Mouse (Mus musculus) thymus, adult 2 months (tissue): ENCODE data around the gene Cfap44. TPM values are rescaled to one million over a fixed set of nuclear protein-coding genes. Genes with fewer than 3 reads are reported as not detected.

Source experiments
- DNase-seq: peaks from one replicate; pipeline ENCODE4 v3.0.0; 2021
- H3K27ac ChIP-seq: fragments of 200-500 bp; 2 replicates; pipeline ENCODE4 v1.5.1; 2012; ENCODE audit warnings: low read length, control low read depth; ENCODE audit not compliant: control insufficient read depth, insufficient read depth
- H3K27me3 ChIP-seq: fragments of 200-500 bp; 2 replicates; pipeline ENCODE4 v1.6.1; 2012; ENCODE audit warnings: mild to moderate bottlenecking, low read length, moderate library complexity, mixed read lengths; ENCODE audit not compliant: control insufficient read depth, insufficient read depth
- H3K36me3 ChIP-seq: fragments of 200-500 bp; 2 replicates; pipeline ENCODE4 v1.6.1; 2012; ENCODE audit warnings: mild to moderate bottlenecking, low read length, moderate library complexity; ENCODE audit not compliant: control insufficient read depth, insufficient read depth
- H3K4me1 ChIP-seq: fragments of 200-500 bp; replicated peaks from 2 replicates; pipeline ENCODE4 v1.6.1; 2012; ENCODE audit warnings: low read length; ENCODE audit not compliant: control insufficient read depth, insufficient read depth
- H3K4me3 ChIP-seq: fragments of 200-500 bp; 2 replicates; pipeline ENCODE4 v1.5.1; 2012; ENCODE audit warnings: mild to moderate bottlenecking, low read length, control low read depth, moderate library complexity; ENCODE audit not compliant: control insufficient read depth, insufficient read depth
- CTCF ChIP-seq: fragments of 200-500 bp; IDR thresholded peaks from 2 replicates; pipeline ENCODE4 v1.5.1; 2012; ENCODE audit warnings: mild to moderate bottlenecking, control low read depth, low read length, moderate library complexity, borderline replicate concordance; ENCODE audit not compliant: control insufficient read depth, poor library complexity, insufficient read depth; ENCODE audit errors: extremely low read depth
- POLR2A ChIP-seq: fragments of 200-500 bp; IDR thresholded peaks from 2 replicates; pipeline ENCODE4 v1.6.1; 2012; ENCODE audit warnings: mild to moderate bottlenecking, low read length, control low read depth, moderate library complexity; ENCODE audit not compliant: control insufficient read depth, poor library complexity, insufficient read depth; ENCODE audit errors: extremely low read depth
- WGBS: fragments of 180-500 bp; shearing (Covaris S2); methylation state at CpG from one replicate; pipeline ENCODE4 v1.1.7; 2018; 5-methylcytosine and 5-hydroxymethylcytosine counted together
- polyA plus RNA-seq: library from polyadenylated mRNA; depleted of rRNA; stranded (reverse); fragments of >200 nt; gene quantifications from 2 replicates; pipeline ENCODE4 v1.2.3, GENCODE M21; 2012; rRNA removed

Gene Cfap44
- polyA plus RNA-seq, 1 experiment: 0.12 TPM

DNA sequence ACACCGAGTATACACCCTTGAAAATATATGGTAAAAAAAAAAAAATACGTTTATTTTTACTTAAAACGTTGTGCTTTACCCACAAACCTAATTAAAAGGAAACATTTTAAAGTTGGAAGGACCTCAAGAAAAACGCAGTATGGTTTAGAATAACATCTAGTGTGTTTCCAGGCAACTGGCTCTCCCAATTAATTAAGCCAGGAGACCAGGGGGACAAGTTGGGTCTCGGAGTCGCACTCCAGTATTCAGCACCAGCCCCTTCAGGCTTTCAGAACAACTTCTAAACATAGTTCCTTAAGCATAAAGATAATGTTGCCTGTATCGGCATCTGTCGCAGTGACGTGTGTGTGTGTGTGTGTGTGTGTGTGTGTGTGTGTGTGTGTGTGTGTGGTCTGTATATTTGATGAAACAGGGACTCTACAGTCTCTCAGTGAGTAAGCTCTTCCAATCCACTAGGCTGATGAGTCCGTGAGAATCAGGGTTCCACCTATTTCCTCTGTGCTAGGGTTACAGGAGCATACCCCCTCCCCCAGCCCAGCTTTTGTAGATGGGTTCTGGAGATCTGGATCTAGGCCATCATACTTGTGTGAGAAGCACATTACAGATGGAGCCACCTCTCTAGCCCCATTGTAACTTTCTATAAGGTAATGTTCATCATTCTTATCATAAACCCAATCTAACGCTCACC lies 132.8 kb downstream of the Cfap44 start:
- H3K36me3 ChIP-seq: no peaks in the 10 kb centered on the region
- no peaks in the 10 kb centered on the region for H3K27me3 ChIP-seq
- TF ChIP-seq CTCF (no peak), POLR2A (no peak)
- DNase-seq: no peak
- no peak overlapping the region for H3K27ac ChIP-seq
- no peak overlapping the region for H3K4me3 ChIP-seq
- H3K4me1 ChIP-seq: no peaks in the 10 kb centered on the region
- WGBS: 85% methylated on average over 11 of the region's 11 CpGs

DNA sequence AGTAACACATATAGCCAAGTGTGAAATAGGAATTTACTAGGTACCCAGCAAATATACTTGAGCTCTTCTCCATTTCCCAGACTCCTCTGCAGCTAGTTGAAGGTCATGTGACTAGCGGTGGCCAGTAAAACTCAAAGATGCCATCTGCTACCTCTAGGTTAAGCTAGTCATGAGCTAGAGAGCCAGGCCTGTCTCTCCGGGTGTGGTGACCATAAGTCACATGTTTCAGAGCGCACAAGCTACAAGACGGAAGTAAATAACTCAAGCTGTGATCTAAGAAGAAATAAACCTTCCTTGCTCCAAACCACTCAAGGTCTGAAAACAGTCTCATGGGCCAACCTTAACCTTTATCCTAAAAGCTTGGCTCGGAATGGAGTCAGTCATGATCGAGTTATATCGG lies 134.4 kb downstream of the Cfap44 start:
- no peaks in the 10 kb centered on the region for H3K27me3 ChIP-seq
- no peaks in the 10 kb centered on the region for H3K36me3 ChIP-seq
- H3K4me1 ChIP-seq: no peaks in the 10 kb centered on the region
- DNase-seq: no peak
- no peak overlapping the region for H3K4me3 ChIP-seq
- TF ChIP-seq CTCF: no peak
- TF ChIP-seq POLR2A: no peak
- H3K27ac ChIP-seq: no peak overlapping the region
- WGBS: 92% methylated on average over 7 of the region's 7 CpGs

DNA sequence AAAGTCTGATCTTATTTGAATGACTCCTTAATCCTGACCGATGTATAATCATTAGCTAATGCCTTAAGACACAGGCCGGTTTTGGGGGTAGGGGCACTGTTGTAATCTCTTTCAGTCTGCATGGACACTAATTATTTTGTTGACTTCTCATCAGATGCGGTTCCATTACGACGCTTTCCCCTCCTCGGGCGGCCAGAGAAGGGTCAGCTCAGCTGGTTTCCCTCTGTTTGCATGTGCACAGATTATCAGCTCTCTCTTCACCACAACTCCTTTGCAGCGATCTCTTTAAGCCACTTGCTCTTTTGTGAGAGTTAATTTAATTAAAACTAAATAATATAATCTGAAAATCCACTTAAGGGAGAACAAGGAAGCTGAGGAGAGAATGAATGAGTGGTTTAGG lies 135.1 kb downstream of the Cfap44 start:
- 97% methylated on average over 8 of the region's 8 CpGs for WGBS
- no peaks in the 10 kb centered on the region for H3K4me1 ChIP-seq
- no peak for DNase-seq
- no peaks in the 10 kb centered on the region for H3K36me3 ChIP-seq
- no peak overlapping the region for H3K4me3 ChIP-seq
- TF ChIP-seq CTCF: no peak
- no peak overlapping the region for H3K27ac ChIP-seq
- no peaks in the 10 kb centered on the region for H3K27me3 ChIP-seq

DNA sequence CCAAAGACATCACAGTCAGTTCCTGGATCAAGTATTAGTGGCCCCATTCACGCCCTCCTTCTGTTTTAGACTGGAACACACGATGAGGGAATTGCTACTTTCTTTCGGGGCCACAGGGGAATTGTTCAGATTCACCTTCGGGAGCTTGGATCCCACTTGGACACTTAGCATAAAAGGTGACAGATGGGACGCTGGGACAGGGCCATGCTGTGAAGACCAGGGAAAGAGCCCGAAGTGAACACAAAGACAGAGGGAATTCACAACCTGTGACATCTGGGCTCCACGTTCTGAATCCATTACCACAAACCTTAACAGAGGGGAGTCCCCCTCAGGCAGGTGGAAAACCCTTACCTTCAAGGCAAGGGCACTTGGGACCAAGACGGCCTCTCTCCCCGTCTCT lies 135.6 kb downstream of the Cfap44 start:
- Histone ChIP-seq H3K27ac (no peak overlapping the region), H3K4me3 (no peak overlapping the region), H3K36me3 (no peaks in the 10 kb centered on the region), H3K27me3 (no peaks in the 10 kb centered on the region), H3K4me1 (no peaks in the 10 kb centered on the region)
- DNase-seq: no peak
- no peak for TF ChIP-seq CTCF
- WGBS: 88% methylated on average over 9 of the region's 9 CpGs

DNA sequence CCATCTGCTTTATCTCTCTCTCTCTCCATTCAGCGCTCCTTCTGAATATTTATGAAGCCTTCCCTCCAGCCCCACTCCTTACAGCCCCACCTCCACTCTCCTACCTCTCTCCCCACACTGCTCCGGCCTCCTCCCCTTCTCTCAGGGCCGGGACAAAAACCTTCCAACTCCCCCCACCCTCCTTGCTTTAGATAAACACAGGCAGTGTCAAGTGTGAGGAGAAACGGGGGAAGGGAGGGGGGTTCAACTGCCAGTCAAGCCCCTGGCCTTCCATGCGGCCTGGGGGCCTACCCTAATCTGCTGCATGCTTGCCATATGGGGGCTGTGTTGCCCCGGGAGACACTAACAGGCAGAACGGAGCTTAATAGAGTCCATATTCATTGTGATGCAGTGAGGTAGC lies 136.2 kb downstream of the Cfap44 start:
- Histone ChIP-seq H3K27me3 (no peaks in the 10 kb centered on the region), H3K36me3 (no peaks in the 10 kb centered on the region), H3K4me1 (no peaks in the 10 kb centered on the region), H3K4me3 (no peak overlapping the region), H3K27ac (no peak overlapping the region)
- 51% methylated on average over 7 of the region's 7 CpGs for WGBS
- no peak for TF ChIP-seq POLR2A
- no peak for TF ChIP-seq CTCF
- no peak for DNase-seq

DNA sequence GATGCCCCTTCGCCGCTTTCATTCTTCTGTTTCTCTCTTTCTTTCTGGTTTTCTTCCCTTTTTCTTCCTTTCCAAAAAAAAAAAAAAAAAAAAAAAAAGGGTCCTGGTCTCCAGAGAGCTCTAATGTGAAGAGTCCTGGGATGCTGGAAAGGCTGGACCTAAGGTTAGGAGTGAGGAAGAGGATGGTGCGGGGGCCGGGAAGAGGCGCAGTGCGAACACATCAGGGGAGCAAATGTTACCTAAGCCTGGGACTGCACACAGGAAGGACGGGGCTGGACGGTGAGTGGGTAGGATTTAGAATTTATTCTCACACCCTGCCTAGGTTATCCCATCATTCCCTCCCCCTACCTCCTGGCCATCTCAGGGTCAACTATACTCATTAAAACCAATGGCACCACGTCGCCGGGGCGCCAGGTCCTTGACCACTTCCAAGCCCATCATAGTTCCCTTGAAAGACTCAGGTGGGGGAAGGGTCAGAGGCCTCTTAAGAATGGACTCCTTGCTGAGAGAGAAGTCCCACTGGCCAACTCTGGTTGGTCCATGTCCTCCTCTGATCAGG lies 136.7 kb downstream of the Cfap44 start:
- H3K27ac ChIP-seq: no peak overlapping the region
- no peaks in the 10 kb centered on the region for H3K4me1 ChIP-seq
- WGBS: 93% methylated on average over 12 of the region's 12 CpGs
- no peaks in the 10 kb centered on the region for H3K36me3 ChIP-seq
- TF ChIP-seq POLR2A (no peak), CTCF (no peak)
- DNase-seq: no peak
- H3K4me3 ChIP-seq: no peak overlapping the region
- H3K27me3 ChIP-seq: no peaks in the 10 kb centered on the region

Other genes starting within 250 kb of the Cfap44 start
- 12.7 and 13.6 TPM in 2 replicates for gene Usf3, start 221.6 kb upstream of the Cfap44 start, polyA plus RNA-seq
- 8.8 and 9.9 TPM in 2 replicates for gene Sidt1, start 61.6 kb upstream of the Cfap44 start, polyA plus RNA-seq
- gene Spice1, start 47.7 kb upstream of the Cfap44 start, polyA plus RNA-seq: 13.4 TPM in 2 replicates
- 13.1 and 14.6 TPM in 2 replicates for gene Boc, start 164.1 kb downstream of the Cfap44 start, polyA plus RNA-seq